ENCODE assay signal across 25 mouse cellular contexts in genomic region chr2:29456631-29457320, GRCm38 (mm10).
DNase-seq lines count a peak whose midpoint lies in the region; ATAC-seq and TF ChIP-seq lines count a peak whose summit lies in the region.
"Had no signal": no experiment of that assay in that cellular context is flagged by ENCODE, and none has a peak within 500 bp of the region (broad histone marks: within the 10 kb centered on the region; RNA-seq: fewer than 3 reads in every experiment).

No protein-coding gene starts in this region.

- peak; percentile 63 for ATAC-seq in lung, postnatal 0 days
- ATAC-seq in liver, embryonic 12.5 days = no peak
- ATAC-seq: forebrain, embryonic 14.5 days; hindbrain, postnatal 0 days; intestine, embryonic 15.5 days; midbrain, embryonic 16.5 days had no signal

- H3K27ac ChIP-seq in heart, embryonic 10.5 days = peak overlapping the region; percentile 6; the same call in 1 of the 2 replicates
- 0 out of 2 replicates have a peak overlapping the region, but pooled peaks have one; percentile 26 for H3K27ac ChIP-seq in lung, postnatal 0 days (ENCODE audit: low read length)
- peak overlapping the region; percentile 71 for H3K27ac ChIP-seq in MEL (ENCODE audit: control insufficient read depth, low read depth, low read length)
- H3K27ac ChIP-seq in liver, embryonic 12.5 days = peak overlapping the region; percentile 49; the same call in 1 of the 2 replicates
- H3K27ac ChIP-seq: heart, adult 2 months; heart, embryonic 13.5 days; hindbrain, postnatal 0 days; intestine, embryonic 15.5 days; kidney, postnatal 0 days; macrophage had no signal

- TF ChIP-seq RAD21 in MEL (IDR thresholded peaks at IDR 0.05; ENCODE audit: low read depth, low read length) = no peak

- no peak overlapping the region for H3K4me2 ChIP-seq in lung, postnatal 0 days (replicated peaks; ENCODE audit: low read depth, low read length)
- peak overlapping the region; percentile 29 for H3K4me2 ChIP-seq in liver, embryonic 12.5 days
- H3K4me2 ChIP-seq: heart, embryonic 13.5 days; intestine, embryonic 15.5 days; midbrain, embryonic 11.5 days had no signal

- H3K27me3 ChIP-seq in heart, embryonic 10.5 days (ENCODE audit: insufficient read depth, poor library complexity, severe bottlenecking) = no peaks in the 10 kb centered on the region
- no peaks in the 10 kb centered on the region for H3K27me3 ChIP-seq in lung, postnatal 0 days (replicated peaks; ENCODE audit: insufficient read depth, low read length)
- no peaks in the 10 kb centered on the region for H3K27me3 ChIP-seq in MEL (ENCODE audit: control insufficient read depth in 1 of 2, insufficient read depth in 2 of 2, low read length in 2 of 2)
- no peaks in the 10 kb centered on the region for H3K27me3 ChIP-seq in liver, embryonic 12.5 days (replicated peaks)
- H3K27me3 ChIP-seq: heart, embryonic 13.5 days; intestine, embryonic 15.5 days had no signal

- no peak overlapping the region for H3K9ac ChIP-seq in lung, postnatal 0 days (replicated peaks; ENCODE audit: low read depth)
- H3K9ac ChIP-seq in MEL (ENCODE audit: control insufficient read depth, low read depth, low read length, poor library complexity, severe bottlenecking) = peak overlapping the region; percentile 23
- H3K9ac ChIP-seq in liver, embryonic 12.5 days = no peak overlapping the region
- H3K9ac ChIP-seq: heart, embryonic 13.5 days; intestine, embryonic 15.5 days had no signal

- DNase-seq in heart, embryonic 10.5 days (ENCODE audit: low spot score) = no peak
- no peak for DNase-seq in heart, postnatal 25 days (ENCODE audit: low spot score)
- peak; percentile 25 for DNase-seq in lung, postnatal 0 days (ENCODE audit: low spot score)
- DNase-seq in lung, postnatal 10 days = no peak
- peak; percentile 57 for DNase-seq in MEL (ENCODE audit: low read depth, low spot score)
- DNase-seq in layer of hippocampus, postnatal 14 days (ENCODE audit: low spot score in 2 of 2) = no peak
- no peak for DNase-seq in spleen, postnatal 14 days (ENCODE audit: low spot score in 2 of 2)
- DNase-seq: adrenal gland, adult 8-10 months; cerebellum, adult 8-10 months; cerebellum, postnatal 25 days; gastrocnemius, postnatal 36 days; heart, adult 2 months; heart, postnatal 10 days; kidney, adult 8-10 months; kidney, postnatal 4 days; right cerebral cortex, postnatal 25 days had no signal

- 0 out of 2 replicates have a peak, but pooled peaks cover 3% of the 10 kb centered on the region for H3K36me3 ChIP-seq in heart, embryonic 10.5 days
- no peaks in the 10 kb centered on the region for H3K36me3 ChIP-seq in lung, postnatal 0 days (ENCODE audit: insufficient read depth, low read length)
- H3K36me3 ChIP-seq in MEL (ENCODE audit: control insufficient read depth in 1 of 2, insufficient read depth in 2 of 2, low read length in 2 of 2) = peaks cover 0 to 33% of the 10 kb centered on the region in 2 experiments; a peak in 2 of 4 replicates
- H3K36me3 ChIP-seq in liver, embryonic 12.5 days = no peaks in the 10 kb centered on the region
- H3K36me3 ChIP-seq: heart, embryonic 13.5 days; intestine, embryonic 15.5 days had no signal

- intact Hi-C loops in heart, postnatal 25 days (cut with DNase I) = no loop called here

- TF ChIP-seq EP300 in lung, postnatal 0 days (IDR thresholded peaks at IDR 0.05) = peak; percentile 47
- peak; percentile 62 to 68 for TF ChIP-seq EP300 in MEL (IDR thresholded peaks at IDR 0.05; ENCODE audit: low read depth in 1 of 2, low read length in 2 of 2)

- 53% methylated on average over 9 of the region's 9 CpGs for WGBS in heart, embryonic 10.5 days
- 40% methylated on average over 9 of the region's 9 CpGs for WGBS in lung, postnatal 0 days
- WGBS in liver, embryonic 12.5 days (ENCODE audit: insufficient replicate concordance) = 19% methylated on average over 9 of the region's 9 CpGs

- no peaks in the 10 kb centered on the region; the same call in 1 of the 2 replicates for H3K79me2 ChIP-seq in MEL (ENCODE audit: control insufficient read depth, insufficient read depth, low read length, poor library complexity)

- peaks cover 30% of the 10 kb centered on the region for H3K4me1 ChIP-seq in heart, embryonic 10.5 days
- no peaks in the 10 kb centered on the region for H3K4me1 ChIP-seq in lung, postnatal 0 days (ENCODE audit: insufficient read depth, low read depth, low read length)
- H3K4me1 ChIP-seq in MEL (ENCODE audit: control insufficient read depth in 1 of 2, insufficient read depth in 2 of 2, low read length in 2 of 2) = peaks cover 17 to 26% of the 10 kb centered on the region in 2 experiments
- H3K4me1 ChIP-seq in liver, embryonic 12.5 days = peaks cover 42% of the 10 kb centered on the region
- H3K4me1 ChIP-seq: intestine, embryonic 15.5 days had no signal

- no peak overlapping the region for H3K4me3 ChIP-seq in heart, embryonic 10.5 days
- H3K4me3 ChIP-seq in lung, postnatal 0 days (ENCODE audit: low read depth, low read length) = no peak overlapping the region
- no peak overlapping the region for H3K4me3 ChIP-seq in MEL (ENCODE audit: control insufficient read depth in 1 of 2, insufficient read depth in 1 of 2, low read depth in 2 of 2, low read length in 2 of 2)
- H3K4me3 ChIP-seq in liver, embryonic 12.5 days = no peak overlapping the region
- H3K4me3 ChIP-seq: heart, adult 2 months; heart, embryonic 13.5 days; intestine, embryonic 15.5 days had no signal

- no peak for TF ChIP-seq POLR2A in MEL (IDR thresholded peaks at IDR 0.05; ENCODE audit: control insufficient read depth in 1 of 2, insufficient read depth in 1 of 2, low read depth in 1 of 2, low read length in 2 of 2, poor library complexity in 1 of 2)

- no peak for TF ChIP-seq CTCF in lung, postnatal 0 days (IDR thresholded peaks at IDR 0.05)
- no peak for TF ChIP-seq CTCF in MEL (IDR thresholded peaks at IDR 0.05 in 2 of 3, conservative IDR thresholded peaks at IDR 0.05 in 1 of 3; ENCODE audit: control insufficient read depth in 1 of 3, insufficient read depth in 1 of 3, low read depth in 2 of 3, low read length in 3 of 3, poor library complexity in 1 of 3, severe bottlenecking in 1 of 3)

- H3K9me3 ChIP-seq in heart, embryonic 10.5 days = no peaks in the 10 kb centered on the region
- H3K9me3 ChIP-seq in lung, postnatal 0 days (ENCODE audit: low read length) = no peaks in the 10 kb centered on the region
- no peaks in the 10 kb centered on the region for H3K9me3 ChIP-seq in MEL (replicated peaks; ENCODE audit: insufficient read depth, low read length)
- H3K9me3 ChIP-seq in liver, embryonic 12.5 days (replicated peaks) = no peaks in the 10 kb centered on the region
- H3K9me3 ChIP-seq: heart, embryonic 13.5 days; intestine, embryonic 15.5 days had no signal

TF ChIP-seq in MEL, 35 proteins besides CTCF, POLR2A, EP300 and RAD21:
- TF ChIP-seq GATA1 (IDR thresholded peaks at IDR 0.05; ENCODE audit: low read depth, low read length) (peak; percentile 76), HCFC1 (IDR thresholded peaks at IDR 0.05; ENCODE audit: low read depth, low read length) (no peak), TCF12 (IDR thresholded peaks at IDR 0.05; ENCODE audit: low read depth, low read length) (peak; percentile 60), TAL1 (IDR thresholded peaks at IDR 0.05; ENCODE audit: low read length) (peak; percentile 57), UBTF (IDR thresholded peaks at IDR 0.05; ENCODE audit: borderline replicate concordance, insufficient read depth, low read depth, low read length) (no peak), BHLHE40 (IDR thresholded peaks at IDR 0.05; ENCODE audit: borderline replicate concordance, low read depth, low read length) (no peak), RCOR1 (IDR thresholded peaks at IDR 0.05; ENCODE audit: low read depth, low read length) (peak; percentile 77), MXI1 (IDR thresholded peaks at IDR 0.05; ENCODE audit: low read depth, low read length) (peak; percentile 57; the same call in 1 of the 2 replicates), MAFK (IDR thresholded peaks at IDR 0.05; ENCODE audit: borderline replicate concordance, low read depth, low read length) (no peak), POLR2AphosphoS5 (IDR thresholded peaks at IDR 0.05; ENCODE audit: borderline replicate concordance, low read depth, low read length) (no peak), ETS1 (IDR thresholded peaks at IDR 0.05; ENCODE audit: low read depth, low read length) (peak; percentile 35; the same call in 1 of the 2 replicates), JUND (IDR thresholded peaks at IDR 0.05; ENCODE audit: low read depth, low read length) (no peak), SIN3A (IDR thresholded peaks at IDR 0.05; ENCODE audit: low read length) (peak; percentile 48; the same call in 1 of the 2 replicates), ZKSCAN1 (IDR thresholded peaks at IDR 0.05; ENCODE audit: low read depth, low read length) (no peak)

Comparison
In these comparisons a context has a peak if more than half of its experiments do, and no peak if none do; other contexts are left out.
1. DNase-seq: peak in lung, postnatal 0 days (single experiment) and MEL (single experiment); none in heart, embryonic 10.5 days (single experiment), heart, postnatal 25 days (single experiment), lung, postnatal 10 days (single experiment), layer of hippocampus, postnatal 14 days (0 of 2) and spleen, postnatal 14 days (0 of 2).
2. H3K27ac ChIP-seq: peak in every context shown above with its lines; median percentile 71 in MEL; 49 in liver, embryonic 12.5 days; 26 in lung, postnatal 0 days; 6 in heart, embryonic 10.5 days.